Mouse (Mus musculus): ENCODE results near the gene Tmem270. TPM values are rescaled to one million over a fixed set of nuclear protein-coding genes. Genes with fewer than 3 reads are reported as not detected.

The Tmem270 gene
- total RNA-seq, 4 experiments from 2014 or later = not detected

GRCm38 (mm10) chr5:134887447-134888335, 18.8 kb downstream of the Tmem270 start:
- DNase-seq (ENCODE audit: low spot score in 2 of 2) = no peak

GRCm38 (mm10) chr5:134883077-134883476, 23.5 kb downstream of the Tmem270 start:
- DNase-seq (ENCODE audit: low spot score in 2 of 2) = no peak

GRCm38 (mm10) chr5:134876801-134877200, 29.7 kb downstream of the Tmem270 start:
- DNase-seq (ENCODE audit: low spot score in 2 of 2) = no peak

GRCm38 (mm10) chr5:134875245-134875644, 31.3 kb downstream of the Tmem270 start:
- DNase-seq (ENCODE audit: low spot score in 2 of 2) = no peak

- DNase-seq (ENCODE audit: low spot score in 2 of 2) = no peak
Measured at GRCm38 (mm10) chr5:134873956-134874879, 32.3 kb downstream of the Tmem270 start.

GRCm38 (mm10) chr5:134873034-134873433, 33.5 kb downstream of the Tmem270 start:
- no peak for DNase-seq (ENCODE audit: low spot score in 2 of 2)

- no peak for DNase-seq (ENCODE audit: low spot score in 2 of 2)
Measured at GRCm38 (mm10) chr5:134872597-134872996, 33.9 kb downstream of the Tmem270 start.

GRCm38 (mm10) chr5:134868506-134868905, 38.0 kb downstream of the Tmem270 start:
- DNase-seq (ENCODE audit: low spot score in 2 of 2) = no peak

- DNase-seq (ENCODE audit: low spot score in 2 of 2) = no peak
Measured at GRCm38 (mm10) chr5:134867320-134868144, 39.0 kb downstream of the Tmem270 start.

GRCm38 (mm10) chr5:134865158-134865557, 41.4 kb downstream of the Tmem270 start:
- DNase-seq (ENCODE audit: low spot score in 2 of 2) = no peak

GRCm38 (mm10) chr5:134861902-134862497, 44.5 kb downstream of the Tmem270 start:
- no peak for DNase-seq (ENCODE audit: low spot score in 2 of 2)

GRCm38 (mm10) chr5:134859193-134859592, 47.3 kb downstream of the Tmem270 start:
- no peak for DNase-seq (ENCODE audit: low spot score in 2 of 2)

- no peak for DNase-seq (ENCODE audit: low spot score in 2 of 2)
Measured at GRCm38 (mm10) chr5:134858378-134858777, 48.2 kb downstream of the Tmem270 start.

GRCm38 (mm10) chr5:134852873-134853272, 53.7 kb downstream of the Tmem270 start:
- DNase-seq (ENCODE audit: low spot score in 2 of 2) = no peak

Other genes starting within 250 kb of the Tmem270 start
- gene Limk1, start 218.1 kb downstream of the Tmem270 start, total RNA-seq (2022) = 10 to 100 TPM; 58.8 to 65.9 (median 63.1) TPM
- 10 to 100 TPM in 1 of 4 experiments, 1 to 10 TPM in 3; 8.3 to 10.9 (median 8.8) TPM for gene Eln, start 159.4 kb downstream of the Tmem270 start, total RNA-seq (2022)
- gene Cldn13, start 8.8 kb upstream of the Tmem270 start, total RNA-seq (2022) = not detected
- 10 to 100 TPM in 3 of 4 experiments, 1 to 10 TPM in 1; 9.7 to 11.5 (median 11.1) TPM for gene Mettl27, start 25.6 kb upstream of the Tmem270 start, total RNA-seq (2022)
- not detected for gene Cldn4, start 40.2 kb upstream of the Tmem270 start, total RNA-seq (2022)
- gene Cldn3, start 79.5 kb upstream of the Tmem270 start, total RNA-seq (2022) = under 1 TPM in 2 of 4 experiments, not detected in 2; 0.50 to 0.93 TPM
- gene Abhd11, start 102.4 kb upstream of the Tmem270 start, total RNA-seq (2022) = 10 to 100 TPM; 35.2 to 39.9 (median 36.7) TPM
- gene Stx1a, start 116.7 kb upstream of the Tmem270 start, total RNA-seq (2022) = 100 to 1,000 TPM; 239 to 271 (median 248) TPM
- 10 to 100 TPM; 40.1 to 43.0 (median 42.0) TPM for gene Dnajc30, start 157.5 kb upstream of the Tmem270 start, total RNA-seq (2022)
- 10 to 100 TPM; 39.2 to 51.0 (median 47.5) TPM for gene Bud23, start 158.2 kb upstream of the Tmem270 start, total RNA-seq (2022)
- gene Vps37d, start 171.5 kb upstream of the Tmem270 start, total RNA-seq (2022) = 10 to 100 TPM; 29.0 to 31.4 (median 29.7) TPM
- 10 to 100 TPM in 1 of 4 experiments, 1 to 10 TPM in 3; 4.8 to 11.3 (median 7.4) TPM for gene Mlxipl, start 183.2 kb upstream of the Tmem270 start, total RNA-seq (2022)
- gene Tbl2, start 242.9 kb upstream of the Tmem270 start, total RNA-seq (2022) = 10 to 100 TPM; 22.9 to 28.7 (median 27.5) TPM